Mouse (Mus musculus): ENCODE data around the gene Adamtsl1. TPM values are rescaled to one million over a fixed set of nuclear protein-coding genes. Genes with fewer than 3 reads are reported as not detected.
A peak's percentile ranks its signal among the peaks of the same experiment; 100 is the strongest.

The Adamtsl1 gene
- polyA plus RNA-seq (2016; fragmentation: Nextera tagmentation; extraction: Ambion mirVana): 4.7 and 7.3 TPM in 2 replicates

DNA sequence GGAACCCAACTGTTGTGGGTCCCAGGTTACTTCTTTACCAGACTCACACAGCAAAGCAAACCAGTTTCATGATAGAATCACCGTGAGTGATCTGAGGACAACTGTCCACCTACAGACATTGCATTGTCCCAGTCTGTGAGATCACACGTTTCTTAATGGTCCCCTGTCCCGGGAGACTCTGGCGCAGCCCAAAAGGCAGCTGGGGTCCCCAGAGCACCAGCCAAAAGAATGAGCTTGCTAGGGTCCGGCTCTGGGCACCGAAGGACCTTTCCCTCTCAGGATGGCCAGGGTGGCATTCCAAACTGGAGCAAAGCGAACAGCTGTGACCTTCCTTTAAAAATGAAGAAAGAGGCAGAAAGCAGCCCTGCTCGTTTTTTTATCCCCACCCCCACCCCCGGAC, at the start of gene Adamtsl1:
Gene Adamtsl1, plus strand, starts transcription at position 381 of the 400 bp plus-strand sequence.
- Histone ChIP-seq H3K27me3 (ENCODE audit: insufficient read depth, poor library complexity, severe bottlenecking) (peaks cover 40% of the 10 kb centered on the region), H3K9me3 (no peaks in the 10 kb centered on the region), H3K4me1 (peaks cover 18% of the 10 kb centered on the region), H3K36me3 (no peaks in the 10 kb centered on the region), H3K4me3 (peak within 1 kb of the TSS; percentile 69), H3K27ac (0 out of 2 replicates have a peak within 1 kb of the TSS, but pooled peaks have one; percentile 25)
- DNase-seq (ENCODE audit: low spot score): no peak
- 3% methylated on average over 9 of the region's 9 CpGs for WGBS

DNA sequence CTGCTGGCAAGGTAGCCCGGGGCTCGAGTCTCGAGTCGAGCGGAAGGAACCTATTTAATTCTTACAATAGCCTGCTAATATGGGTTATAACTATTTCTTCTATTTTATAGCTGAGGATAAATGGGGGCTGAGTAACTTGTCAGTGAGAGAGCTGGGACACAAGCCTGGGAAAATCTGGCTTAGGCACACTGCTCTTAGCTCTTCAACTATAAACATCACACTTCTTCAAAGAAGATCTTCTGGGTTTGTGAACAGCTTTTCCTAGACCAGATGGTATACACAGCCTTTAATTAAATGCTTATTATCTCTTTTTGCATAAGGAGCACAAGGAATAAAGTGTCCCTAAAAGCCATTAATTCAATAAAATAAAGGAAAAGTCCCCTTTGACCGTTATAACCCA, 30.4 kb upstream of the Adamtsl1 start:
- DNase-seq (ENCODE audit: low spot score): no peak
- Histone ChIP-seq H3K4me1 (no peaks in the 10 kb centered on the region), H3K4me3 (no peak overlapping the region), H3K27ac (no peak overlapping the region), H3K36me3 (no peaks in the 10 kb centered on the region), H3K9me3 (no peaks in the 10 kb centered on the region), H3K27me3 (ENCODE audit: insufficient read depth, poor library complexity, severe bottlenecking) (no peaks in the 10 kb centered on the region)
- 88% methylated on average over 6 of the region's 6 CpGs for WGBS

DNA sequence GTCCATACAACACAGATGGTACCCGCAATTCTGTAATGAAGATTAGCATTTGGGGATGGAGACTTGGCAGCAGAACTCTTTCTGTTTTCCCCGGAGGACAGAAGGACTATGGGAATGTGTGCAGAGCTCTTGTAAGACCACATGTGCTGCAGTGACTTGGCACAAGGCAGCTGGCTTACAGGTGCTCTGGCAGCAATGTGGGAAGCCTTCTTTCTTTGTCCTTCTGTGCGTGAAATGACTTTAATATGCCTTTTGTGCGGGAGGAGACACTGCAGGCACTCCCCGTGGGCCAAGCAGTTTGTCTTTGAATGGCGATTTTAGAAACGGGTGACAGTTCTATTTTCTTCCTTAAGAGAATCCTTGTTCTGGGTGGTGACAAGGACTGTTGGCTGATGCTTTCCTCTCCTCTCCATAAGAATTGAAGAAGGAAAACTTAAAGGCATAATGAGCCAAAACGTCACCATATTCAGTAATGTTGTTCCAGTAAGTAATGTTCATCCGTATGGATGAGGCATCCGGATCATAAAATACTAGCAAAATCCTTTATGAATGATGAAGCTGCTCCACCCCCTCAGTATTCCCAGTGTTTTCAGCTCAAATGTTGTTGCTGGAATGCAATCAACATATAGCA, 27.5 kb upstream of the Adamtsl1 start:
- 82% methylated on average over 10 of the region's 10 CpGs for WGBS
- Histone ChIP-seq H3K27ac (no peak overlapping the region), H3K4me3 (no peak overlapping the region), H3K27me3 (ENCODE audit: insufficient read depth, poor library complexity, severe bottlenecking) (no peaks in the 10 kb centered on the region), H3K9me3 (no peaks in the 10 kb centered on the region), H3K4me1 (no peaks in the 10 kb centered on the region), H3K36me3 (no peaks in the 10 kb centered on the region)
- DNase-seq (ENCODE audit: low spot score): no peak

DNA sequence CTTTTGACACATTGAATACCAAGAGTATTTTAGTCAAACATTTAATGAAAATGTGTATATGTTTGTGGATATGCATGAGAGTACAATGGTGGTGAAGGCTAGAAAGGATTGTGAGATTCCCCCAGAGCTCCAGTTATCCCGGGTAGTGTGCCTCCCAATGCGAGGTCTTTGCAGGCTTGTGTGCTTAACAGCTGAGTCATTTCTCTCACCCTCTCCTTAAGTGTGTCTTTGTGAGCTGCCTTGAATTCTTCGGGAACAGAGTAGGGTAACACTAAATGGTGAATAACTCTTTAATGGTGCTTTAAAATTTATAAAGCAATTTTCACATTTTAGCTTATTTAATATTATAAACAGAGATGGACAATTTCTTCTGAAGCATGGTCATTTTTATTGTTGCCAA, 8.3 kb upstream of the Adamtsl1 start:
- Histone ChIP-seq H3K9me3 (no peaks in the 10 kb centered on the region), H3K36me3 (no peaks in the 10 kb centered on the region), H3K27ac (no peak overlapping the region), H3K27me3 (ENCODE audit: insufficient read depth, poor library complexity, severe bottlenecking) (no peaks in the 10 kb centered on the region), H3K4me1 (no peaks in the 10 kb centered on the region), H3K4me3 (no peak overlapping the region)
- no peak for DNase-seq (ENCODE audit: low spot score)
- 53% methylated on average over 3 of the region's 3 CpGs for WGBS

DNA sequence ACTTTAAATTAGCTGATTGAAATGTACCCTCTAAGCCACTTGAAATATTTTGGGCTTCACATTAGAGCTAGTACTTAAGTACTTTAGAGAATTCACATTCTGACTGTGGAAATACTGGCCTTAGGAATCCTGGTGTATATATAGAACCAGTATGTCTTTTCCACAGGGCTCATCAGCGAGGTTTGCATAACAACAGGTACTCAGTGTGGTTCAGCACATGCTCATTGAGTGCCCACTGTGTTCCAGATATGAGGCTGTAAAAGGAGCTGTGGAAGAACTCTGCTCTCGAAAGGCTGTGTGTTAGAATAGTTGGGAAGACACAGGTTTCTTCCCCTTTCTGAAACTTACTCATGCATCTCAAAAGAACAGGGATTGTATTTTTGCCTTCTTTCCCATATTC, 7.0 kb upstream of the Adamtsl1 start:
- H3K4me1 ChIP-seq: no peaks in the 10 kb centered on the region
- 0 out of 2 replicates have a peak, but pooled peaks cover 7% of the 10 kb centered on the region for H3K27me3 ChIP-seq (ENCODE audit: insufficient read depth, poor library complexity, severe bottlenecking)
- WGBS: 68% methylated on average over 2 of the region's 2 CpGs
- H3K4me3 ChIP-seq: no peak overlapping the region
- no peak overlapping the region for H3K27ac ChIP-seq
- no peaks in the 10 kb centered on the region for H3K36me3 ChIP-seq
- no peak for DNase-seq (ENCODE audit: low spot score)
- no peaks in the 10 kb centered on the region for H3K9me3 ChIP-seq

DNA sequence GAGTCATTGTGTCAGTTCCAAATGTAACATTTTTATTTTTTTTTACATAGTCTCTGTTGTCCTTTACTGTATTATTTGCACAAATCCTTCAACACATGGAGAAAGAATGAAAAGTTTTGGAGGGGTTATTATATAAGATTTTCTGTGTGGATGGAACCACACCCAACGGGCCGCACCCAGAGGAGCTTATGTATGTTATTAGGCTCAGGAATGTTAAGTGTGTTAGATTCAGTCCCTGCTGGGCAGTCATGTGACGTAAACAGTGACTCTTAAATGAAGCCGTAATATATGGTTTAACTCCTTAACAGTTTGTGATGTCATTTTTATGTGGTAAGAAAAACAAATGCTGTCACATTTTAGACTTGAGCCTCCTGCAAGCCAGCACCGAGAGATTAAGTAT, 6.5 kb upstream of the Adamtsl1 start:
- Histone ChIP-seq H3K4me1 (no peaks in the 10 kb centered on the region), H3K9me3 (no peaks in the 10 kb centered on the region), H3K27ac (no peak overlapping the region), H3K27me3 (ENCODE audit: insufficient read depth, poor library complexity, severe bottlenecking) (peaks cover 12% of the 10 kb centered on the region; the same call in 1 of the 2 replicates), H3K36me3 (no peaks in the 10 kb centered on the region), H3K4me3 (no peak overlapping the region)
- no peak for DNase-seq (ENCODE audit: low spot score)
- 62% methylated on average over 5 of the region's 5 CpGs for WGBS

DNA sequence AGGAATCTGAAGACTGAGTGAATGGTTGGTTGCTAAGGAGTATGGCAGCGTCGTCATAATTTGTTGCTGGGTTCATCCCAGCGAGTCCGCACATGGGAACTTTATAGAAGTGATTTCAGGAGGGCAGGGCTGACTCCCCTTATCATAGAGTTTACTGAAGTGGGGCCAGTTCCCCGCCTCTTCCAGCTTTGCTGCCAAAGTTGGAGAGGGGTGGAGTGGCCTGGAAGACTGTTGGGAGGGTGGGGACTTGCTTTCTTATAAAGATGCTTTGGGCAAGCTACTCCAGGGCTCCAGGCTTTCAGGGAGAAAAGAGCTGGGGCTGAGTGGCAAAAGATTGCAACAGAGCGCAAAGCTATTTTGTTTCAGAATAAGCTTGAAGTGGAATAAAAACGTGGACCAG, 684 bp upstream of the Adamtsl1 start:
- WGBS: 39% methylated on average over 7 of the region's 7 CpGs
- Histone ChIP-seq H3K36me3 (no peaks in the 10 kb centered on the region), H3K9me3 (no peaks in the 10 kb centered on the region), H3K27ac (no peak overlapping the region), H3K4me1 (peaks cover 18% of the 10 kb centered on the region), H3K4me3 (peak overlapping the region; percentile 69; the same call in 1 of the 2 replicates), H3K27me3 (ENCODE audit: insufficient read depth, poor library complexity, severe bottlenecking) (peaks cover 40% of the 10 kb centered on the region)
- no peak for DNase-seq (ENCODE audit: low spot score)

DNA sequence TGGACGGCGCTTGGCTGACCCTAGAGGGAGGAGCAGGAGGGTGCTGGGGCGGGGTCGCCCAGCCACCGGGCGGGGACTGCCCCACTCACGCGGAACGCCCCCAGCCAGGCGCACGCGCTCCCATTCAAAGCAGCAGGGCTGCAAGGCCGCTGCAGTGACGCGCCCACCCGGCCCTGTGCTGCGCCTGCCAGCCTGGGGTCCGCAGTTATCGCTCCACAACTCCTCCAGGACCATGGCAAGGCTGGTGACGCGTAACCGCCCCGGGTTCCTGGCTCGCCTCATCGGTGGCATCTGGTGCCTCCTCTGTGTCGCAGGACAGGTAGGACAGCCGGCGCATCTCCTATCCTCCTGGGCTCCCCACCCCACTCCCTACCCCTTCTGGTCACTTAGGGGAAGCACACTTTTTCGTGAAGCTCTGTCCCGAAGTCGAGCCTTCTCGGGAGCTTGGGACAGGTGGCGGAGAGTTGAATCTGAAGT, 271 bp downstream of the Adamtsl1 start:
- Histone ChIP-seq H3K27me3 (ENCODE audit: insufficient read depth, poor library complexity, severe bottlenecking) (peaks cover 40% of the 10 kb centered on the region), H3K27ac (0 out of 2 replicates have a peak overlapping the region, but pooled peaks have one; percentile 25), H3K9me3 (no peaks in the 10 kb centered on the region), H3K4me3 (peak overlapping the region; percentile 69), H3K36me3 (no peaks in the 10 kb centered on the region), H3K4me1 (peaks cover 18% of the 10 kb centered on the region)
- under 1% methylated on average over 33 of the region's 33 CpGs for WGBS
- DNase-seq (ENCODE audit: low spot score): peak; percentile 77

DNA sequence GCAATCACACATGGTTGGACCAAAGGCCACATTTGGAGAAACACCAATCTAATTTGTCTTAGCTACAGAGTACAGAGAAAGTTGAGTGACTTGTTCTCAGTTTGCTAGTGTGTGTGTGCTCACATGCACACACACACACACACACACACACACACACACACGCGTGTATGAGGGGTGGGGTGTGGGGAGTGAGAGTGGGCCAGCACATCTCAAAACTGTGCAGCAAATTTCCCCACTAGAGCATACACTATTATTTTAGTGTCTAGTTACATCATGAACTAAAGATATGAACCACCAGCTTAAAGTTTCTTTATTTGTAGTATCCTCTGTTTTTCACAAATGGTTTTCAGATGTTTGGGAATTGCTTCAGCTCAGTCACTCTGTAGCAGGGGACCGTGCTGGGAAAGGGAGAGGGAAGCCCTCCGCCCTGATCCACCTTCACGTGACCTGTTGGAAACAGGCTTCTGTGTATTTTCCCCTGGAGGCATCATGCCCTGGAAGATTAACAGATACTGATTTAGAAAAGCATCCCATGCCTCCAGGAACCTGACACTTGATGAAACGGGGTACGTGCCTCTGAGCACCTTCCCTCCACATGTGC, 13.1 kb downstream of the Adamtsl1 start:
- Histone ChIP-seq H3K36me3 (no peaks in the 10 kb centered on the region), H3K4me3 (no peak overlapping the region), H3K27me3 (ENCODE audit: insufficient read depth, poor library complexity, severe bottlenecking) (no peaks in the 10 kb centered on the region), H3K4me1 (no peaks in the 10 kb centered on the region), H3K9me3 (no peaks in the 10 kb centered on the region), H3K27ac (no peak overlapping the region)
- DNase-seq (ENCODE audit: low spot score): no peak
- 83% methylated on average over 7 of the region's 7 CpGs for WGBS

DNA sequence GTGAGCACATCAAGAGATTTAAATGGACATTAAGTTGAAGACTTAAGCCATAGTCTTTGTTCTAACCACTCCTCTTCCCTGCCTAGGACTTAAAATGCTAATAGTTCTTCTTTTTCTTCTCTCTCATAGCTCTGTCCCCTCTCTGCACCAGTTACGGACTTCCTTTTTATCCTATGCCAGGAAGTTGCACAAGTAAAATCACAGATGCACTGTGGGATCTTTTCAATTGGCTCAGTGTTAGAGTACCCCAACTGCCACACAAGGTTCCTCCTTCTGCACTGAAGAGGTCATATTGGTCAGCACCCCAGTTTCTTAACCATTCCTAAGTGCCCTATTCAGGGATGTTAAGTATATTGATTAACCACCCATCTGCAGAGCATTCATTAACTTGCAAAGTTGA, 15.9 kb downstream of the Adamtsl1 start:
- Histone ChIP-seq H3K4me3 (no peak overlapping the region), H3K27me3 (ENCODE audit: insufficient read depth, poor library complexity, severe bottlenecking) (no peaks in the 10 kb centered on the region), H3K9me3 (no peaks in the 10 kb centered on the region), H3K36me3 (no peaks in the 10 kb centered on the region), H3K27ac (no peak overlapping the region), H3K4me1 (no peaks in the 10 kb centered on the region)
- no peak for DNase-seq (ENCODE audit: low spot score)
- WGBS: 86% methylated on average over 1 of the region's 1 CpGs

DNA sequence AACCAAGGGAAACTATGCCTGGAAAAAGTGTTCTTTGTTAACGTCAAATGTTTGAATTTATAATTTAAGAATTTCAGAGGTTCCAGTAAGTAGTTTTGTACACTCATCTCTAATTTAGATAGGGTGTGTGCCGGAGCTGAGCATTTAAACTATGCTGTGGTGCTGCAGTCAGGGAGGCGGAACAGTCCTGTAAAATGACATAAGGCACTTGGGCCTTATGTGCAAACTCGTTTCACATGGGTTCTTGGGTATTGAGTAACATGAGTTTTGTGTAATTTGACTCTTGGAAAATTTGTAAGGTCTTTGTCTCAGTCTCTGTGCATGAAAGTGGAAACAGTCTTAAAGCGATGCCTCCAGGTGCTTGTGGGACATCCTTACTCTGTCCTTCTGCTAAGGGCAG, 25.7 kb downstream of the Adamtsl1 start:
- H3K27ac ChIP-seq: no peak overlapping the region
- H3K4me1 ChIP-seq: no peaks in the 10 kb centered on the region; the same call in 1 of the 2 replicates
- WGBS: 81% methylated on average over 5 of the region's 5 CpGs
- H3K4me3 ChIP-seq: no peak overlapping the region
- H3K9me3 ChIP-seq: no peaks in the 10 kb centered on the region
- no peak for DNase-seq (ENCODE audit: low spot score)
- no peaks in the 10 kb centered on the region for H3K36me3 ChIP-seq
- no peaks in the 10 kb centered on the region for H3K27me3 ChIP-seq (ENCODE audit: insufficient read depth, poor library complexity, severe bottlenecking)

DNA sequence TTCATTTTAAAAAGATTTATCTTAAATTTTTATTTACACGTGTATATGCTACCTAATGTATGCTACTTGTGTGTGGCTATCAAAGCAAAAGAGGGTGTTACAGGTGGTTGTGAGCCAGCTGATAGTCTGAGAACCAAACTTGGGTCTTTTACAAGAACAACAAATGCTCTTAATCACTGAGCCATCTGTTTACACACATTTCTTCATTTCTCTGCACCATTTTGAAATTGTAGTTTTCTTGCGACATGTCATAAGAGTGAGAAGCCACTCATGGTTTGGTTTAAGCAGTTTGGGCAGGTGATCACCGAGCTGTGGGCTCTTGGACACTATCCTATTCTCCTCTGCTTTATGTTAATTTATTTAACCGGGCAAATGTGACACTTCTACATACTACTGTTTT, 29.2 kb downstream of the Adamtsl1 start:
- Histone ChIP-seq H3K27me3 (ENCODE audit: insufficient read depth, poor library complexity, severe bottlenecking) (no peaks in the 10 kb centered on the region), H3K4me3 (no peak overlapping the region), H3K27ac (no peak overlapping the region), H3K4me1 (no peaks in the 10 kb centered on the region), H3K36me3 (no peaks in the 10 kb centered on the region), H3K9me3 (no peaks in the 10 kb centered on the region)
- 76% methylated on average over 4 of the region's 4 CpGs for WGBS
- DNase-seq (ENCODE audit: low spot score): no peak

DNA sequence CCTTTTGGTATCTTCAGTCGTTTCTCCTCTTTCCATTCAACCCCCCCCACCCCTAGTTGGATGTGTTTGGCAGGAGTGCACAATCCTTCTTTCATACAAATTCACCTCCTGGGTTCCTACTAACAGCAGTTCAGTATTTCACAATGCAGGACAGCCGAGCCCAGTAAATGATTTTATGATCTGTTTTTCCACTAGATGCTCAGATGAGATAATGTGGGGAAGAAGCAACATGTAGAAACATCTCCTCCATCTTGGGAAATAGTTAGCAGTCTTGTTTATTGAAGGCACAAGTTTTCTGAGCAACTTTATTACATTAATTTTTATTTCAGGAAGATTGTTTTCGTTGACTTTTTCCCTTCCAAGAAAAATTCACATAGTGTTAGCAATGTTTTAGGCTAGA, 40.7 kb downstream of the Adamtsl1 start:
- Histone ChIP-seq H3K27ac (no peak overlapping the region), H3K4me1 (no peaks in the 10 kb centered on the region), H3K36me3 (no peaks in the 10 kb centered on the region), H3K9me3 (no peaks in the 10 kb centered on the region), H3K27me3 (ENCODE audit: insufficient read depth, poor library complexity, severe bottlenecking) (no peaks in the 10 kb centered on the region), H3K4me3 (no peak overlapping the region)
- WGBS: 71% methylated on average over 3 of the region's 3 CpGs
- DNase-seq (ENCODE audit: low spot score): no peak
